Mouse (Mus musculus) brain, embryonic 18.5 days (tissue): ENCODE results near the gene Cyp46a1.
A peak's percentile ranks its signal among the peaks of the same experiment; 100 is the strongest.

Experiments used
- DNase-seq: peaks from one replicate; pipeline ENCODE4 v3.0.0-alpha.2; 2012; ENCODE audit warnings: low read depth, low spot score

The Cyp46a1 gene

GRCm38 (mm10) chr12:108311741-108312290 is 22.4 kb upstream of the Cyp46a1 start:
- DNase-seq: no peak

- no peak for DNase-seq
Measured at GRCm38 (mm10) chr12:108312432-108312851, 21.7 kb upstream of the Cyp46a1 start.

- no peak for DNase-seq
Measured at GRCm38 (mm10) chr12:108313244-108313772, 20.9 kb upstream of the Cyp46a1 start.

- no peak for DNase-seq
Measured at GRCm38 (mm10) chr12:108315818-108316217, 18.4 kb upstream of the Cyp46a1 start.

- no peak for DNase-seq
Measured at GRCm38 (mm10) chr12:108316655-108317054, 17.5 kb upstream of the Cyp46a1 start.

GRCm38 (mm10) chr12:108317201-108317738 is 16.9 kb upstream of the Cyp46a1 start:
- no peak for DNase-seq

- DNase-seq: no peak
Measured at GRCm38 (mm10) chr12:108317826-108318430, 16.3 kb upstream of the Cyp46a1 start.

GRCm38 (mm10) chr12:108318499-108318898 is 15.7 kb upstream of the Cyp46a1 start:
- no peak for DNase-seq

- no peak for DNase-seq
Measured at GRCm38 (mm10) chr12:108320096-108320495, 14.1 kb upstream of the Cyp46a1 start.

- DNase-seq: no peak
Measured at GRCm38 (mm10) chr12:108326401-108326800, 7.8 kb upstream of the Cyp46a1 start.

- peak; percentile 79 for DNase-seq
Measured at GRCm38 (mm10) chr12:108327889-108328491, 6.2 kb upstream of the Cyp46a1 start.

- DNase-seq: no peak
Measured at GRCm38 (mm10) chr12:108333056-108333455, 1.1 kb upstream of the Cyp46a1 start.

- DNase-seq: no peak
Measured at GRCm38 (mm10) chr12:108333481-108333882, 699 bp upstream of the Cyp46a1 start.

GRCm38 (mm10) chr12:108334529-108334928 is 348 bp downstream of the Cyp46a1 start:
- DNase-seq: no peak

- no peak for DNase-seq
Measured at GRCm38 (mm10) chr12:108338572-108339190, 4.5 kb downstream of the Cyp46a1 start.

GRCm38 (mm10) chr12:108348151-108348550 is 14.0 kb downstream of the Cyp46a1 start:
- no peak for DNase-seq

GRCm38 (mm10) chr12:108349026-108349425 is 14.8 kb downstream of the Cyp46a1 start:
- DNase-seq: no peak

GRCm38 (mm10) chr12:108350931-108351330 is 16.8 kb downstream of the Cyp46a1 start:
- DNase-seq: no peak

- DNase-seq: no peak
Measured at GRCm38 (mm10) chr12:108352371-108353136, 18.4 kb downstream of the Cyp46a1 start.

- no peak for DNase-seq
Measured at GRCm38 (mm10) chr12:108354284-108354683, 20.1 kb downstream of the Cyp46a1 start.

- DNase-seq: no peak
Measured at GRCm38 (mm10) chr12:108355271-108355670, 21.1 kb downstream of the Cyp46a1 start.
